Mouse (Mus musculus) limb, embryonic 13.5 days (tissue): Measurements from ENCODE around the gene Gm5169. TPM values are rescaled to one million over a fixed set of nuclear protein-coding genes. Genes with fewer than 3 reads are reported as not detected.
"Not testable (repeated sequence)": the region's sequence is repeated elsewhere in the genome, so short reads cannot be mapped to it uniquely, and the experiment has no call there.

Source experiments
- ATAC-seq: fragments of 200-750 bp; cut with Nextera tagmentation; 2 replicates; pipeline ENCODE4 v1.8.0; 2017; ENCODE audit warnings: low read depth, moderate number of reproducible peaks, moderate TSS enrichment; ENCODE audit not compliant: low FRiP score
- H3K27ac ChIP-seq: fragments of 300-500 bp; sonication (generic); 2 replicates; pipeline ENCODE4 v1.5.1; 2015; ENCODE audit warnings: inconsistent platforms, mild to moderate bottlenecking, moderate library complexity
- H3K27me3 ChIP-seq: fragments of 300-500 bp; sonication (generic); 2 replicates; pipeline ENCODE4 v1.6.1; 2015; ENCODE audit warnings: mild to moderate bottlenecking, inconsistent platforms
- H3K36me3 ChIP-seq: fragments of 300-500 bp; sonication (generic); 2 replicates; pipeline ENCODE4 v1.6.1; 2015; ENCODE audit warnings: inconsistent platforms, mild to moderate bottlenecking, moderate library complexity
- H3K4me1 ChIP-seq: fragments of 300-500 bp; sonication (generic); 2 replicates; pipeline ENCODE4 v1.6.1; 2015; ENCODE audit warnings: inconsistent platforms
- H3K4me2 ChIP-seq: fragments of 300-500 bp; sonication (generic); replicated peaks from 2 replicates; pipeline ENCODE4 v1.6.1; 2015; ENCODE audit warnings: inconsistent platforms, mild to moderate bottlenecking, moderate library complexity
- H3K4me3 ChIP-seq: fragments of 300-500 bp; sonication (generic); 2 replicates; pipeline ENCODE4 v1.5.1; 2015; ENCODE audit warnings: moderate library complexity, mild to moderate bottlenecking, inconsistent platforms
- H3K9ac ChIP-seq: fragments of 300-500 bp; sonication (generic); 2 replicates; pipeline ENCODE4 v1.6.1; 2015; ENCODE audit warnings: mild to moderate bottlenecking, inconsistent platforms
- H3K9me3 ChIP-seq: fragments of 300-500 bp; sonication (generic); 2 replicates; pipeline ENCODE4 v1.6.1; 2016; ENCODE audit warnings: inconsistent platforms
- WGBS: fragments of 180-500 bp; shearing (Covaris S2); methylation state at CpG from one replicate; pipeline ENCODE4 v1.1.7; 2015; 5-methylcytosine and 5-hydroxymethylcytosine counted together
- polyA plus RNA-seq: library from polyadenylated mRNA; unstranded; fragments of >200 nt; fragmentation: Nextera tagmentation; extraction: Ambion mirVana; gene quantifications from 2 replicates; pipeline ENCODE4 v1.2.1, GENCODE M21; 2015

Gm5169 gene
- polyA plus RNA-seq: not detected in 2 replicates

DNA sequence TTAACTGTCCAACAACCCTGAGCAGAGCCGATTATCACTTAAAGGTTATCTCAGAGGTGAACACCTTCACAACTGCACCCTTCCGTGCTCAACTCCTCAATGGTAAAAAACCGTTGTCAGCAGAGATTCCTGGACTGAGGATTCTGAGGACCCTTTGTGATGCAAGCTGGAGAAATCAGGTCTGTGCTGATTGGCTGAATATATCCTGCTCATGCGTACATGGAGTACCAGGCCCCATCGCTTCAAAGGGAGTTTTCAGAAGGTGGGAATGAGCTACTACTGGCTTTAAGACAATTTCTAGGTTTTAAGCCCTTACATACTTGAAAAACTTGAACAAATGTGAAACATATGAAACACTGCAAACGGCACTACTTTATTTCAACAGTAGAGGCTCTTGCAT lies at the start of gene Gm5169:
Gene Gm5169, minus strand, starts transcription at position 101 of the 400 bp plus-strand sequence.
- H3K4me3 ChIP-seq, H3K27me3 ChIP-seq, H3K36me3 ChIP-seq, H3K9me3 ChIP-seq, H3K27ac ChIP-seq, H3K4me2 ChIP-seq, ATAC-seq, H3K4me1 ChIP-seq, H3K9ac ChIP-seq: not testable (repeated sequence)
- 100% methylated on average over 2 of the region's 6 CpGs for WGBS

DNA sequence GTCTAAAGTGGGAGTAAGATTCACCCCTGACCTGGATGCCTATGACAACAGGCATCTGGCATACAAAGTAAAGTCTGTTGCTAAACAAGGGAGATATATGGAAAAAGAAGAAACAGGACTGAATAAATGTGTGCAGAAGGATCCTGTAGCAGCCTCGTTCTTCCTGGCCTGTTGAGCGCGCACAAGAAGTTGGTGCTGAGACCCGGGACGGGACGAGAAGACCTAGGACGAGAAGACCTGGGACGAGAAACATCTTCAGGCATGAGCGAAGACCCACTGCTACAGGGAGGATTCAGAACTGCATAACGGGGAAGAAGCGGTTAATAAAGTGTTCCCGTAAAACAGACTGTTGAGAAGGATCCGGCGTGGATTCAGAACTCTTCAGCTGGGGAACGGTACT lies 46.2 kb upstream of the Gm5169 start:
- H3K4me3 ChIP-seq, H3K9me3 ChIP-seq, H3K27me3 ChIP-seq, H3K4me1 ChIP-seq, H3K9ac ChIP-seq, H3K27ac ChIP-seq, H3K4me2 ChIP-seq, H3K36me3 ChIP-seq, ATAC-seq: not testable (repeated sequence)
- 90% methylated on average over 14 of the region's 15 CpGs for WGBS
